Mouse (Mus musculus) limb, embryonic 13.5 days (tissue): ENCODE data around the gene Ccr8. TPM values are rescaled to one million over a fixed set of nuclear protein-coding genes. Genes with fewer than 3 reads are reported as not detected.

ENCODE experiments used
- ATAC-seq: fragments of 200-750 bp; cut with Nextera tagmentation; 2 replicates; pipeline ENCODE4 v1.8.0; 2017; ENCODE audit warnings: low read depth, moderate number of reproducible peaks, moderate TSS enrichment; ENCODE audit not compliant: low FRiP score
- H3K27ac ChIP-seq: fragments of 300-500 bp; sonication (generic); 2 replicates; pipeline ENCODE4 v1.5.1; 2015; ENCODE audit warnings: inconsistent platforms, mild to moderate bottlenecking, moderate library complexity
- H3K27me3 ChIP-seq: fragments of 300-500 bp; sonication (generic); 2 replicates; pipeline ENCODE4 v1.6.1; 2015; ENCODE audit warnings: mild to moderate bottlenecking, inconsistent platforms
- H3K36me3 ChIP-seq: fragments of 300-500 bp; sonication (generic); 2 replicates; pipeline ENCODE4 v1.6.1; 2015; ENCODE audit warnings: inconsistent platforms, mild to moderate bottlenecking, moderate library complexity
- H3K4me1 ChIP-seq: fragments of 300-500 bp; sonication (generic); 2 replicates; pipeline ENCODE4 v1.6.1; 2015; ENCODE audit warnings: inconsistent platforms
- H3K4me2 ChIP-seq: fragments of 300-500 bp; sonication (generic); replicated peaks from 2 replicates; pipeline ENCODE4 v1.6.1; 2015; ENCODE audit warnings: inconsistent platforms, mild to moderate bottlenecking, moderate library complexity
- H3K4me3 ChIP-seq: fragments of 300-500 bp; sonication (generic); 2 replicates; pipeline ENCODE4 v1.5.1; 2015; ENCODE audit warnings: moderate library complexity, mild to moderate bottlenecking, inconsistent platforms
- H3K9ac ChIP-seq: fragments of 300-500 bp; sonication (generic); 2 replicates; pipeline ENCODE4 v1.6.1; 2015; ENCODE audit warnings: mild to moderate bottlenecking, inconsistent platforms
- H3K9me3 ChIP-seq: fragments of 300-500 bp; sonication (generic); 2 replicates; pipeline ENCODE4 v1.6.1; 2016; ENCODE audit warnings: inconsistent platforms
- WGBS: fragments of 180-500 bp; shearing (Covaris S2); methylation state at CpG from one replicate; pipeline ENCODE4 v1.1.7; 2015; 5-methylcytosine and 5-hydroxymethylcytosine counted together
- polyA plus RNA-seq: library from polyadenylated mRNA; unstranded; fragments of >200 nt; fragmentation: Nextera tagmentation; extraction: Ambion mirVana; gene quantifications from 2 replicates; pipeline ENCODE4 v1.2.1, GENCODE M21; 2015

Ccr8 gene
- polyA plus RNA-seq, 1 experiment from 2014 or later, result 0.76 TPM

GRCm38 (mm10) chr9:120074516-120074915 is 17.4 kb upstream of the Ccr8 start:
- Histone ChIP-seq H3K9ac (no peak overlapping the region), H3K4me1 (no peaks in the 10 kb centered on the region), H3K9me3 (no peaks in the 10 kb centered on the region), H3K36me3 (no peaks in the 10 kb centered on the region), H3K4me3 (no peak overlapping the region), H3K27me3 (no peaks in the 10 kb centered on the region), H3K4me2 (no peak overlapping the region), H3K27ac (no peak overlapping the region)
- ATAC-seq, result no peak
- 82% methylated on average over 7 of the region's 7 CpGs for WGBS

DNA sequence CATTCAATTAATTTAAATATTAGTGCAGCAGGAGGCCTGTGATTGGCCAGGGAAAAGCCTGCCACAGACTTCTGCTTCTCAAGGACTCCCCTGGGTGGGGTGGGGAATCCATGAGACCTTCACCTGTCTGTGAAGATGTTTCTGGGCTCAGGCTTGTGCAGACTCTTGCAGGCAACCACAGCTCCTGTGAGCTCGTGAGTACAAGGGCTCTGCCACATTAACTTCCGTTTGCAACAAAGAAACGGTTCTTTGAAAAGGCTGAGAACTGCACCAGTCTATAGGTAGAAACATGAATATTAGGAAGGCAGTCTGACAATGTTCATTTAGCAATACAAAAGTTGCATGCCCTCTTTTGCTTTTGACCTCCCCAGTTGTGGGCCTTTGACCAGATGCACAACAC is 13.7 kb upstream of the Ccr8 start:
- H3K4me2 ChIP-seq, result no peak overlapping the region
- H3K9me3 ChIP-seq, result no peaks in the 10 kb centered on the region
- no peak overlapping the region for H3K4me3 ChIP-seq
- 81% methylated on average over 3 of the region's 3 CpGs for WGBS
- no peaks in the 10 kb centered on the region for H3K4me1 ChIP-seq
- H3K27me3 ChIP-seq, result no peaks in the 10 kb centered on the region
- no peak overlapping the region for H3K27ac ChIP-seq
- H3K36me3 ChIP-seq, result no peaks in the 10 kb centered on the region
- ATAC-seq, result no peak
- no peak overlapping the region for H3K9ac ChIP-seq

DNA sequence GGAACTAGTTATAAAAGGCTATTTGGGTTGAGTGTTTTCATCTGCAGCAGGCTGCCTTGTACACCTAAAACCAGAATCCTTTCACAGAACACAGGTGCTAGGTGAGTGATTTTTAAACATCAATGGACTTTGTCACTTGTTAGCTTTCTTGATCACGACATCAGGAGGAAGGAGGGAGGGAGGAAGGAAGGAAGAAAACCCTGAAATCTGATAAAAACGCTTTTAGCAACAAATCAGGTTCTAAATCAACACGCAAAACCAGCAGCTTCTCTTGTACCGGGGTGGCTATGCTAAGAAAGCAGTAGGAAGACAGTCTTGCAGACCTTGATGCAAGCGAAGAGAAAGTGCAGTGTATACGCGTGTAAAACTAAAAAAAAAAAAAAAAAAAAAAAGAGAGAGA is 12.0 kb upstream of the Ccr8 start:
- ATAC-seq, result no peak
- H3K4me1 ChIP-seq, result no peaks in the 10 kb centered on the region
- no peaks in the 10 kb centered on the region for H3K36me3 ChIP-seq
- 74% methylated on average over 7 of the region's 7 CpGs for WGBS
- no peak overlapping the region for H3K4me3 ChIP-seq
- H3K27ac ChIP-seq, result no peak overlapping the region
- H3K9ac ChIP-seq, result no peak overlapping the region
- no peak overlapping the region for H3K4me2 ChIP-seq
- no peaks in the 10 kb centered on the region for H3K27me3 ChIP-seq
- H3K9me3 ChIP-seq, result no peaks in the 10 kb centered on the region

DNA sequence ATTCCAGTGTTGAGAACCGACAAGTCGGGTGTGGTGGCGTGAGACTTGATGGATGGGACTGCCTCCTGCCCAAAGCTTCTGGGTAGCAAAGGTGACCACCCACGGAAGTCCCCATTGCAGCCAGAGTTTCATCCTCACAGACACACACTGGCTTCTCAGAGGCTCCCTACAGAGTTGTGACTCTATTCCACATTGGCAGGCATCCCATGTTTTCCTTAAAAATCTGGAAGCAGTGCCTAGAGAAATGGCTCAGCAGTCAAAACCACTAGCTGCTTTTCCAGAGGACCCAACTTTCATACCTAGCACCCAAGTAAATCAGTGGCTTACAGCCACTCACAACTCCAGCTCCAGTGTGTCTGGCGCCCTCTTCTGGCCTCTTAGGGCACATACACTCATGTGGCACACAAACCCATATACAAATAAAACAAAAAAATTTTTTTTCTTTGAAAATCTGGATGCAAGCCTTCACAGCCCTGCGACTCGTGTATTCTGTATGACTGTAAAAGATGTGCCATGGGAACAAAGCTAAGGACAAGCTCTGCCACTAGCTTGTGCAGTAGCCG is 11.3 kb upstream of the Ccr8 start:
- 80% methylated on average over 8 of the region's 8 CpGs for WGBS
- H3K4me2 ChIP-seq, result no peak overlapping the region
- no peaks in the 10 kb centered on the region for H3K4me1 ChIP-seq
- no peak overlapping the region for H3K9ac ChIP-seq
- H3K4me3 ChIP-seq, result no peak overlapping the region
- H3K9me3 ChIP-seq, result no peaks in the 10 kb centered on the region
- no peaks in the 10 kb centered on the region for H3K36me3 ChIP-seq
- H3K27ac ChIP-seq, result no peak overlapping the region
- no peak for ATAC-seq
- H3K27me3 ChIP-seq, result no peaks in the 10 kb centered on the region

DNA sequence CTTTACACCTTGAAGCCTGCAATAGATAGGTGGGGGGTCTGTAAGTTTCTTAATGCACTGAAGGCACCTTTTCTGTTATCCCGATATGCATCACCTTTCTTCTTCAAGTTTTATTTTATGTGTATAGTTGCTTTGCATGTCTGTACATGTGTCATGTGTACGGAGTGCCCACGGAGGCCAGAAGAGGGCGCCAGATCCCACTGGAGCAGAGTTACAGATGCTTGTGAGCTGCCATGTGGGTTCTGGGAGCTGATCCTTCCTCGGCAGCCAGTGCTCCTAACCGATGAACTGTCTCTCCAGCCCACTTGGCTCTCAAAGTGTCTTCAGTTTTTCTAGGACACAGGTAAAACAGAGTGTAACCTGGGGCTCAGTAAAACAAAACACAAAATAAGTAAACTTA is 10.7 kb upstream of the Ccr8 start:
- Histone ChIP-seq H3K9ac (no peak overlapping the region), H3K9me3 (no peaks in the 10 kb centered on the region), H3K4me1 (no peaks in the 10 kb centered on the region), H3K36me3 (no peaks in the 10 kb centered on the region), H3K27me3 (no peaks in the 10 kb centered on the region), H3K27ac (no peak overlapping the region), H3K4me3 (no peak overlapping the region), H3K4me2 (no peak overlapping the region)
- no peak for ATAC-seq
- 70% methylated on average over 6 of the region's 6 CpGs for WGBS

GRCm38 (mm10) chr9:120081967-120082366 is 9.9 kb upstream of the Ccr8 start:
- Histone ChIP-seq H3K36me3 (no peaks in the 10 kb centered on the region), H3K9me3 (no peaks in the 10 kb centered on the region), H3K27me3 (no peaks in the 10 kb centered on the region), H3K4me3 (no peak overlapping the region), H3K9ac (no peak overlapping the region), H3K27ac (no peak overlapping the region), H3K4me1 (no peaks in the 10 kb centered on the region), H3K4me2 (no peak overlapping the region)
- WGBS, result 77% methylated on average over 5 of the region's 5 CpGs
- no peak for ATAC-seq

DNA sequence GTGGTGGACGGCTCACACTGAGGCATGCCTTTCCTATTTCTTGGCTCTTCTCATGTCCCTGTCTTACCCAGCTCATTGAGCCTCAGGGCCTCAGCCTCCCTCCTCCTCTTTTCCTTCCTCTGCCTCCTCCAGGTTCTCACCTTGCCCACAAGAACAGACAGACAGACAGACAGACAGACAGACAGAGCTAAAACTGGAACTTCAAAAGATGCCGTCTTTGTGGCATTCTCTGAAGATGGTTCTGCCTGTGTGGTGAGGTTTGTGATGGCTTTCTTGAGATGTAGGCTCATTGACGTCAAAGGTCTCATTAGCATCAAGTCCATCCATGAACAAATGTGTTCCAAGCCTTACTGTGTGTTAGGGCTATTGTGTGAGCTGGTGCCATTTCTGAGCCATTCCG is 9.2 kb upstream of the Ccr8 start:
- H3K4me2 ChIP-seq, result no peak overlapping the region
- no peak overlapping the region for H3K9ac ChIP-seq
- no peaks in the 10 kb centered on the region for H3K9me3 ChIP-seq
- H3K27me3 ChIP-seq, result no peaks in the 10 kb centered on the region
- H3K4me1 ChIP-seq, result no peaks in the 10 kb centered on the region
- H3K27ac ChIP-seq, result no peak overlapping the region
- 83% methylated on average over 4 of the region's 4 CpGs for WGBS
- ATAC-seq, result no peak
- H3K36me3 ChIP-seq, result no peaks in the 10 kb centered on the region
- no peak overlapping the region for H3K4me3 ChIP-seq

DNA sequence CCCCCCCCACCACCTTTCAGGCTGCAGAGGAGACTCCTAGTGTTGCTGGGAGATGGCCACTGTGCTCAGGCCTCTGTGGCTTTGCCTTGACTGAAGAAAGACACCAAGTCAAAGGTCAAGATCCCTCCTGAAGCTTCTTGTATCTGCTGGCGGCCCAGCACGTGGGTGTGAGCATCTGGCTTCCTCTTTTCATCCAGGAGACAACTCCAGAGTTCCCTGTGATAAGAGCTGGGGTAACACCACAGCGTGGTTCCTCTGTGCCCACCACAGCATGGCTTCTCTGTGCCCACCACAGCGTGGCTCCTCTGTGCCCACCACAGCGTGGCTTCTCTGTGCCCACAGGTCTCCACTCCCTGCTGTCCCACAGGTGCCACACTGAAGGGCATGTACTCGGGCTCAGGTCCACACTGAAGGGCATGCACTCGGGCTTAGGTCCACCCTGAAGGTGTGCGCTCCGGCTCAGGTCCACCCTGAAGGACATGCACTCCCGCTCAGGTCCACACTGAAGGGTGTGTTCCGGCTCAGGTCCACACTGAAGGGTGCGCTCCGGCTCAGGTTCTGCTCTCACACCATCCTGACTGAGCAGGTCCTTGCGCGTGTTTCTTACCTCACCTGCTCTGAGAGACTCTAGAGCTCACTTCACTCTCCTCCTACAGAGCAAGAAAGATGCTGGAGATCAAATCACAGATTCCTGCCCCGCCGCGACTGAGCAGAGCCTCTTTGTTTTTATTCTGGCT is 8.6 kb upstream of the Ccr8 start:
- 79% methylated on average over 18 of the region's 18 CpGs for WGBS
- Histone ChIP-seq H3K9ac (no peak overlapping the region), H3K4me2 (no peak overlapping the region), H3K27me3 (no peaks in the 10 kb centered on the region), H3K4me1 (no peaks in the 10 kb centered on the region), H3K27ac (no peak overlapping the region), H3K9me3 (no peaks in the 10 kb centered on the region), H3K4me3 (no peak overlapping the region), H3K36me3 (no peaks in the 10 kb centered on the region)
- no peak for ATAC-seq

DNA sequence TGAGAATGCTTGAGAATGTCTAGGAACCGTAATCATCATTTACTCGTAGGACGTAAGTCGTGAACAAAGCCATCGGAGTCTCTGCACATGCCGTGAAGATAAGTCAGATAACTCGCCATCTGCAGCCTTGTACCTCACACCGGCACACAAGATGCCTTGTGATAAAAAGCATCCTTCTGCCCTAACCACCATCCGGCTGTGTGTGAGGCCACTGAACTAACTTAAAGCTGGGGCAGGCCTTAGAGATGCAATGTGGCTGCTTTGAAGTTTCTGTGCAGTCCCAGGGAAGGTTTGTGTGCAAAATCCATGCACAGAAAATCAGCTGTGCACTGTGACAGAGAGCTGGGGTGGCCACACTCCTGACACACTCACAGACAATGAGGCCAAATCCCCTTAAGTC is 7.5 kb upstream of the Ccr8 start:
- Histone ChIP-seq H3K36me3 (no peaks in the 10 kb centered on the region), H3K9ac (no peak overlapping the region), H3K4me2 (no peak overlapping the region), H3K4me3 (no peak overlapping the region), H3K27me3 (no peaks in the 10 kb centered on the region), H3K9me3 (0 out of 2 replicates have a peak, but pooled peaks cover 3% of the 10 kb centered on the region), H3K4me1 (no peaks in the 10 kb centered on the region), H3K27ac (no peak overlapping the region)
- no peak for ATAC-seq
- 81% methylated on average over 9 of the region's 9 CpGs for WGBS

DNA sequence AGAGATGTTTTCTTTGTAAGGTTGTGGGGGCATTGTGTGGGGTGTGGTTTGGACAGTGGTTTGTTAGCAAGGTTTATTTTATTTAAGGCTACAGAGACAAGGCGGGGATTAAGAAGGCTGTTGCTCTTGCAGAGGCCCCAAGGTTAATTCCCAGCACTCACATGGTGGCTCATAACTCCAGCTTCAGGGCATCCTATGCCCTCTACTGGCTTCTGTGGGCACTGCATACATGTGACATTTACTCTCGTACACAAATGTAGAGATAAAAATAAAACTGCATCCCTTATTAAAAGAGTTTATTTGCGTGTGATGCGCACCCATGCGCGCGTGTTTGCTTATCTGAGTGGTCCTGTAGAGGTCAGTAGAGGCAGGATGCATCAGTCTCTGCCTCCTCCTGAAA is 2.8 kb upstream of the Ccr8 start:
- Histone ChIP-seq H3K27ac (no peak overlapping the region), H3K9ac (no peak overlapping the region), H3K9me3 (0 out of 2 replicates have a peak, but pooled peaks cover 3% of the 10 kb centered on the region), H3K4me1 (no peaks in the 10 kb centered on the region), H3K4me3 (no peak overlapping the region), H3K27me3 (no peaks in the 10 kb centered on the region), H3K36me3 (no peaks in the 10 kb centered on the region), H3K4me2 (no peak overlapping the region)
- 86% methylated on average over 7 of the region's 7 CpGs for WGBS
- no peak for ATAC-seq

- no peak overlapping the region for H3K4me3 ChIP-seq
- H3K4me1 ChIP-seq, result no peaks in the 10 kb centered on the region
- no peak for ATAC-seq
- H3K9ac ChIP-seq, result no peak overlapping the region
- H3K4me2 ChIP-seq, result no peak overlapping the region
- no peaks in the 10 kb centered on the region for H3K36me3 ChIP-seq
- no peaks in the 10 kb centered on the region for H3K27me3 ChIP-seq
- H3K27ac ChIP-seq, result no peak overlapping the region
- 0 out of 2 replicates have a peak, but pooled peaks cover 3% of the 10 kb centered on the region for H3K9me3 ChIP-seq
- 80% methylated on average over 10 of the region's 10 CpGs for WGBS
Observed at GRCm38 (mm10) chr9:120091086-120091485, 828 bp upstream of the Ccr8 start.

DNA sequence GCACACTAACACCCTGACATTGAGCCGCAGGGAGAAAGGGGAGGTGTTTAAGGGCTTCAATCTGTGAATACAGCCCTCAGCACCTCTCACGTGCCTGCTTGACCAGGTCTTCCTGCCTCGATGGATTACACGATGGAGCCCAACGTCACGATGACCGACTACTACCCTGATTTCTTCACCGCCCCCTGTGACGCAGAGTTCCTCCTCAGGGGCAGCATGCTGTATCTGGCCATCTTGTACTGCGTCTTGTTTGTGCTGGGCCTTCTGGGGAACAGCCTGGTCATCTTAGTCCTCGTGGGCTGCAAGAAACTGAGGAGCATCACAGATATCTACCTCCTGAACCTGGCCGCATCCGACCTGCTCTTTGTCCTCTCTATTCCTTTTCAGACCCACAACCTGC is 1.8 kb downstream of the Ccr8 start:
- no peak for ATAC-seq
- 0 out of 2 replicates have a peak, but pooled peaks cover 3% of the 10 kb centered on the region for H3K9me3 ChIP-seq
- H3K4me2 ChIP-seq, result no peak overlapping the region
- H3K9ac ChIP-seq, result no peak overlapping the region
- H3K4me1 ChIP-seq, result no peaks in the 10 kb centered on the region
- no peaks in the 10 kb centered on the region for H3K27me3 ChIP-seq
- no peaks in the 10 kb centered on the region for H3K36me3 ChIP-seq
- WGBS, result 87% methylated on average over 13 of the region's 13 CpGs
- no peak overlapping the region for H3K4me3 ChIP-seq
- no peak overlapping the region for H3K27ac ChIP-seq

DNA sequence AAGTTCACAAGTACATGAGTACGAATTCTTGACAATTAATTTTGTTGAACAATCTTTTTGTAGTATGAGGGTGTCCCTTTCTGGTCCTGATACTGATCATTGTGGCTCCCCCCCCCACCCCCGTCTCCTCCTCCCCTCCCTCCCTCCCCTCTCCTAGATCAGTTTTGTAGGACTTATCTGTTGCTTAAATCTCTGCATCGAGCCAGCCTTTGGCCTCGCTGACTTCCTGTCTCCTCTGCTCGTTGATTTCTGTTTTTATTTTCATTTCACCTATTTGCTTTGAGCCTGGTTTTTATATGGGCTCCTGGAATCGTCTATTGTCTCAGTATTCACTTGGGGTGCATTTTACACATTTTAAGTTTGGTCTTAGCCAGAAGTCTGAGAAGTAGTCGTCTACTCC is 4.0 kb downstream of the Ccr8 start:
- Histone ChIP-seq H3K4me1 (no peaks in the 10 kb centered on the region), H3K27ac (no peak overlapping the region), H3K4me3 (no peak overlapping the region), H3K27me3 (no peaks in the 10 kb centered on the region), H3K36me3 (no peaks in the 10 kb centered on the region), H3K4me2 (no peak overlapping the region), H3K9ac (no peak overlapping the region), H3K9me3 (no peaks in the 10 kb centered on the region)
- 64% methylated on average over 7 of the region's 7 CpGs for WGBS
- ATAC-seq, result no peak
